Mouse (Mus musculus) kidney, adult 8-10 months (tissue): Measurements from ENCODE around the gene Anxa7.

Source experiments
- DNase-seq, 2 experiments: peaks; one replicate each; pipeline ENCODE4 v3.0.0; 2022

Anxa7 gene

DNA sequence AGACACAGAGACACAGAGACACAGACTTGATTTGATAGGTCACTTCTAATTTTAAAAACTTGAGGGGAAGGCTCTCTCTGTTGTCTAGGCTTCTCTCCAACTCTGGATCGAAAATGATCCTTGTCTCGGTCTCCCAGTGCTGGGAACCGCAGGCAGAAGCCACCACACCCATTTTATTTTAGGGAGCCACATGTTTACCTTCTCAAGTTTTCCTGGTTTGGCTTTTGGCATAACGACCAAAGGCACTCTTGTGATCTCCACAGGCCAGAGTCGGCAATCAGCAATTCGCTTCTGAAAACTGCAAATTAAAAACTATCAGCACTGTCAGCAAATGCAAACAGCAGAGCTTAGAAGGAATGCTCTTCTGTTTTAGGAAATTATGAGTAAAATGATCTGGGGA, 48.2 kb downstream of the Anxa7 start:
- no peak for DNase-seq

DNA sequence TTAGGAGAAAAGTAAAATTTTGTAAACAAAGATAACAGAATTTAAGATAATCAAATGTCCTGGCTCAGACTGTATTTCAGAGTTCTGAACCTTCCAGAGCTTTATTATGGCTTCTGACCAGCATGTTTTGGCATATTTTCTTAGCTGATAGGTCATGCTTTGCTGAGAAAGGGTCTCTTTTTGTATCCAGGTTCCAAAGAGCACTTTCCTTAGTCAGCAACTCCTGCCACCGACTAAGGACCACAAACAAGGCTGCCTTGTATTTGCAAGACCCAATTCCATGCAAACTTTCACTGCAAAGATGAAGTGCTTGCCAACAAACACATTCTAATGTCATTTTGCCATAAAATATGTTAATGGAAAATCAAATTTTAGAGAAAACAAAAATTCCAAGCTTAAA, 50.1 kb downstream of the Anxa7 start:
- DNase-seq: no peak

DNA sequence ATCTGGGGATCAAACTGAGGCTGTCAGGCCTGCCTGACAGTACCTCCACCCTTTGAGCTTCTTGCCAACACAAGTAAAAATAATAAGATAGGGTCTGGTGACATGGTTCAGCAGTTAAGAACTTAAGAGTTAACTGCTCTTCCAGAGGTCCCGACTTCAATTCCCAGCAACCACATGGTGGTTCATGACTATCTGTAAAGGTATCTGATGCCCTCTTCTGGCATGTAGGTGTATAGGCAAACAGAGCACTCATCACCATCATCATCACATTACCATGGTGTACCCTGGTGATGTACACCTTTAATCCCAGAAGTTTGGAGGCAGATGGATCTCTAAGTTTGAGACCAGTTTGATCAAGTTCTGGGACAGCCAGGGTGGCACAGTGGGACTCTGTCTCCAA, 51.3 kb downstream of the Anxa7 start:
- no peak for DNase-seq

DNA sequence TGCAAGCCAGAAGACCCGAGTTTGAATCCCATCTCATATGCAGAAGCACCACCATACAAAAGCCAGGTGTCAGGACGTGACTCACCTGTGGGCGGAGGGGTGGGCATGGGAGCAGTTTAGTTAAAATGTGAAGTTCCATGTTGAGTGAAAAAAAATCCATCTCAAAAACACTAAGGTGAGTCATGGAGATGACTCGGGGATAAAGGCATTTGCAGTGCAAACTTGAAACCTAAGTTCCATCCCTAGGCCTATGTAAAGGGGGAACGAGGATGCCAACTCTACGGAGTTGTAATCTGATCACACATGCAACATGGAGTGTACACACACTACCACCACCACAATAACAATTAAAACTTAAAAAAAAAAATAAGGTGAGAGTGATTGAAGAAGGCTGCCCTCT, 56.9 kb downstream of the Anxa7 start:
- no peak for DNase-seq

DNA sequence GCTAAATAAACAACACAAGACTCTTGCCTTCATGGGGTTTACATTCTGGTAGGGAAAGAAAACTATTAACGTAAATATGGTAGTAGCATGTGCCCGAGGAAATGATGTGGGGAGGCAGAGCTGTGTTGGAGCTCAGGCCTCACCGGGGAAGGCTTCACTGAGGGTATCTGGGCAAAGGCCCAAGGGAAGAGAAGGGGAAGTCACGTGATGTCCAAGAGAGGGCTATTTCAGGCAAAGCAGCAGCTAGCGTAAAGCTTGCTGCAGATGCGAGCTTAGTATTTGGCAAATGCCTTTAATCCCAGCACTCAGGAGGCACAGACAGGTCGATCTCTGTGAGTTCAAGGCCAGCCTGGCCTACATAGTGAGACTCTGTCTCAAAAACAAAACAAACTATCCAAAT, 57.7 kb downstream of the Anxa7 start:
- peak in 1 of 2 experiments; percentile 12 for DNase-seq
